Mouse (Mus musculus) C2C12 (cell line): ENCODE data around the gene Prkcz.

ENCODE experiments used
- CEBPB ChIP-seq: IDR thresholded peaks from one replicate; pipeline ENCODE4 v1.6.1; 2011; ENCODE audit warnings: low read depth, mild to moderate bottlenecking, control low read depth, moderate library complexity
- CTCF ChIP-seq: IDR thresholded peaks from one replicate; pipeline ENCODE4 v1.5.1; 2011; ENCODE audit not compliant: control insufficient read depth, insufficient read depth, insufficient read length
- MAX ChIP-seq: IDR thresholded peaks from one replicate; pipeline ENCODE4 v1.6.1; 2011; ENCODE audit warnings: mild to moderate bottlenecking, control low read depth
- MYOD1 ChIP-seq: IDR thresholded peaks from one replicate; pipeline ENCODE4 v1.6.1; 2011; ENCODE audit warnings: low read depth; ENCODE audit not compliant: control insufficient read depth, insufficient read length
- MYOG ChIP-seq: IDR thresholded peaks from one replicate; pipeline ENCODE4 v1.6.1; 2011; ENCODE audit not compliant: control insufficient read depth, insufficient read length; ENCODE audit errors: extremely low read depth
- USF1 ChIP-seq: IDR thresholded peaks from one replicate; pipeline ENCODE4 v1.6.1; 2011; ENCODE audit warnings: low read depth, mild to moderate bottlenecking, control low read depth, moderate library complexity

GRCm38 (mm10) chr4:155228461-155228860 is 132.7 kb downstream of the Prkcz start:
- no peak for TF ChIP-seq CTCF
- TF ChIP-seq MYOD1 = no peak
- no peak for TF ChIP-seq MYOG
- TF ChIP-seq CEBPB = no peak
- no peak for TF ChIP-seq USF1
- no peak for TF ChIP-seq MAX
